Mouse (Mus musculus): Measurements from ENCODE around the gene Tulp2.
A peak's percentile ranks its signal among the peaks of the same experiment; 100 is the strongest.

Gene Tulp2

GRCm38 (mm10) chr7:45555787-45556186 lies 74.1 kb downstream of the Tulp2 start:
- peak; percentile 81 for DNase-seq

- DNase-seq: no peak
Measured at GRCm38 (mm10) chr7:45558907-45559306, 77.2 kb downstream of the Tulp2 start.

- DNase-seq: no peak
Measured at GRCm38 (mm10) chr7:45560241-45560640, 78.6 kb downstream of the Tulp2 start.

- DNase-seq: peak; percentile 77
Measured at GRCm38 (mm10) chr7:45560843-45561623, 79.4 kb downstream of the Tulp2 start.

GRCm38 (mm10) chr7:45561624-45562520 lies 80.2 kb downstream of the Tulp2 start:
- peak; percentile 19 for DNase-seq

DNA sequence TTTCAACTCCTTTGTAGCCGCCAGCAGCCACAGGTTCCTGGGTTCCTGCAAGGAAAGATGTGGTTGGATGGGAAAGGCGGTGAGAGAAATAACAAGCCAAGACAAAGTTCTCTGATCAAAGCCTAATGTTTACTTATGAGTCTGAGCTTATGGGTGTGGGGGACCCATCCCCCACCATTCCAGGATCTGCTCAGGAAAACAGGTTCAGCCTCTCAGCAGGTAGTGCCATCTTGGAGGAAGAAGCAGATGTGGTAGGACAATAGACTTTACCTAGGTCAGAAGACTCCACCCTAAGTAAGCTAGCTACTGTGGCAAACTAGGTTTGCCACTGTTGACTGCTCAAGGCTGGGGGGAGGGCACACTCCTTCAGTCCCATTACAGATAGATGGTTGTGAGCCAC lies 83.1 kb downstream of the Tulp2 start:
- DNase-seq: no peak

GRCm38 (mm10) chr7:45565446-45565845 lies 83.8 kb downstream of the Tulp2 start:
- DNase-seq: no peak

- DNase-seq: no peak
Measured at GRCm38 (mm10) chr7:45567112-45567779, 85.6 kb downstream of the Tulp2 start.

DNA sequence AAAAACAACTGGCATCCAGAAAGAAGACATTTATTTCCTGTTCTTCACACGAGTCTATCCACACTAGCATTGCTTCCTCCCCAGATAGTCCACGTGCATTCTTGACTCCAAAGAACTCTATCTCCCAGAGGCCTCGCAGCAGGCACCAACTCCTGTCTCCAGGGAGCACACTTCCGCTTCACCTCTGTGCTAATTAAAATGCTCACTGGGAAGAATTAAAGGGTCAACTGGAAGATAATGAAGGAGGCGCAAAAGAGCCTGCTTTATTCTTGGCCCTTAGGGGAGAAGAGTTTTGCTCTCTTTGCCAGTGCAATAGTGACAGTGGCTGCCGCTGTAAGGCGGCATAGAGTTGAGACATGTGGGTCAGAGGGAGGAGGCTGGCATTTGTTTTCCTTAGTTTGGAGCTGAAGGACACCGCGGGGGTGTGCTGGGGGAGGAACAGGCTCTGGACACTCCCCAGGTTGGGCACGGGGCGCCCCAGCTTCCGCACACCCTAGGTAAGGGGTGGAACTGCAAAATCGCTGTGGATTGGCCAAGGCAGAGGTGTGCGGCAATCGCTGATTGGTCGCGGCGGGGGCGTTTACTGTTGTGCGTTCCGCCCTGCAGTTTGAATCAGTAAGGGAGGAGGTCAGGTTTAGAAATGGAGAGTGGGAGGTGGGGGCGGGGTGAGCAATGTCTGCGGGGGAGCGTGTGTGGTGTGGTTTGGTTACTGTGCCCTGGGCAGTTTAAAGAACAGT lies 86.3 kb downstream of the Tulp2 start:
- DNase-seq: peak; percentile 96

DNA sequence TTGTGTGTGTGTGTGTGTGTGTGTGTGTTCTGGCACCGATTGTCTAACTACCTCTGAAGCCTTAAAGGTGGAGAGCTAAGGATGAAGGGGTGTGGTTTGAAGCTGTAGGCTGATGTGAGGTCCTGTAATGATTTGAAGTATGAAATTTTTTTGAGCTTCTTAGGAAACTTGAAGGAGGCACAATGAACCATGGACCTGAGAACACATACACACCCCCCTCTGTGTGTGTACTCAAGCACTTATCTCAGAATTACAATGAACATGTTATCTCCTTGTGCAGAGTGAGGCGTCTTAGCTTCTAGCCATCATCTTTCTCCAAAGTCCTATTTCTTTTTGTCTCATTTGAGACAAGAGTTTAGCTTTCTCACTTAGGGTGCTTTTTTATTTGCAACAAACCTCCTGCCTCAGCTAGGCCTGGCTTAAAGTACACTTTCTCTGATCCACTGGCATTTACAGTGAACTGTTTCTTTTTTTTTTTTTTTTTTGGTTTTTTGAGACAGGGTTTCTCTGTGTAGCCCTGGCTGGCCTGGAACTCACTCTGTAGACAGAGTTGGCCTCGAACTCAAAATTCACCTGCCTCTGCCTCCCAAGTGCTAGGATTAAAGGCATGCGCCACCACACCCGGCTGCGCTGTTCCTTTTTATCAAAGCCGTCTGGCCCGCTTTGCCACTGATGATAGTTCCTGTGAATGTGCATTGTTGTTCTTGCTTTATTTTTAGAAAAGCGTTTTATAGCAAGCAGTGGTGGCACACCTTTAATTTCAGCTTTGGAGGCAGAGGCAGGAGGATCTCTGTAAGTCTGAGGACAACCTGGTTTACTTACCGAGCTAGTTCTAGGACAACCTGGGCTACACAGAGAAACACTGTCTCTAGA lies 87.2 kb downstream of the Tulp2 start:
- DNase-seq: no peak

DNA sequence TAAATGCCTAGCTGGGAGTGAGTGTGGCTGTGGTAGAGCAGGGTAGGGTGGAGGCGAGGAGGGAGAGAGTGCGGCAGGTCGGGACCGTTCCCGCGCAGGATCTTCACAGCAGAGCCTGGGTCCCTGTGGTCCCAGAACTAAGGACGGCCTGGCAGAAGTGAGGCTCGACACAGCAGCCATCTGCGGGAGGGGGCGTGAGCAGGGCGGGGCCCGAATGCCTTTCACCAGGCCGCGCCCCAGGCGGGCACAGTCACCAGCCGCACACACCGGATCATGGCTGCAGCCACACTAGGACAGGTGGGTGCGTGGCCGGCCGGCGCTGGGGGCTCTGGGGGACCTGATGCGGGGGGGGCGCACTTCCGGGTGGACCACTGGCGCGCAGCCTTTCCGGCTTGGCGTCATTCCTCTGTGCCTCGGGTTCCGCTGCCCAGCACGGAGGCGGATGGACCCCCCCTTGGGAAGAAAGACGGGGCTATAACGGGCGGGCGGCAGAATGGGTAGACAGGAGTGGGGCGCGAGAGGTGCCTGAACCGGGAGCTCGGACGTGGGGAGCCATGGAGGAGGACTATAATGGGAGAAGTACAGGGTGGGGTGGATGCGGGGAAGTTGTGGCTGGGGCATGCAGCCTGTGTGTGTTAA lies 88.5 kb downstream of the Tulp2 start, which contains the start of gene Bcat2:
Gene Bcat2, plus strand, starts transcription at position 51 of the 639 bp plus-strand sequence.
- DNase-seq: peak; percentile 88

GRCm38 (mm10) chr7:45571966-45572365 lies 90.3 kb downstream of the Tulp2 start:
- DNase-seq: no peak

All from embryo, embryonic 11 days (tissue).